Mouse (Mus musculus) hindbrain, postnatal 0 days (tissue): ENCODE measurements at regions not wholly inside any gene's neighbourhood (a gene's known extent, or its start where the extent isn't known, plus 50 kb on each side); places are given as distances from the start of the nearest gene placed in this dataset.

Experiments
- ATAC-seq: fragments of 200-750 bp; cut with Nextera tagmentation; 2 replicates; pipeline ENCODE4 v1.8.0; 2017; ENCODE audit warnings: mild to moderate bottlenecking, moderate TSS enrichment, moderate library complexity
- DNase-seq: peaks from one replicate; pipeline ENCODE4 v3.0.0-alpha.2; 2015; ENCODE audit warnings: low spot score
- H3K27ac ChIP-seq: fragments of 300-500 bp; sonication (generic); 2 replicates; pipeline ENCODE4 v1.5.1; 2014; ENCODE audit warnings: mild to moderate bottlenecking
- H3K27me3 ChIP-seq: fragments of 300-500 bp; sonication (generic); 2 replicates; pipeline ENCODE4 v1.6.1; 2014; ENCODE audit warnings: low read length, mixed read lengths; ENCODE audit not compliant: insufficient read depth
- H3K36me3 ChIP-seq: fragments of 300-500 bp; sonication (generic); 2 replicates; pipeline ENCODE4 v1.6.1; 2014; ENCODE audit warnings: low read length, mixed read lengths; ENCODE audit not compliant: insufficient read depth
- H3K4me1 ChIP-seq: fragments of 300-500 bp; sonication (generic); 2 replicates; pipeline ENCODE4 v1.6.1; 2014; ENCODE audit warnings: antibody characterized with exemption, low read length, mixed read lengths; ENCODE audit not compliant: insufficient read depth
- H3K4me2 ChIP-seq: fragments of 300-500 bp; sonication (generic); 2 replicates; pipeline ENCODE4 v1.6.1; 2014; ENCODE audit warnings: low read depth, mild to moderate bottlenecking, low read length, moderate library complexity, mixed read lengths
- H3K4me3 ChIP-seq: fragments of 300-500 bp; sonication (generic); 2 replicates; pipeline ENCODE4 v1.5.1; 2014; ENCODE audit warnings: low read length
- H3K9ac ChIP-seq: fragments of 300-500 bp; sonication (generic); replicated peaks from 2 replicates; pipeline ENCODE4 v1.6.1; 2014; ENCODE audit warnings: mild to moderate bottlenecking, low read length, moderate library complexity, mixed read lengths
- H3K9me3 ChIP-seq: fragments of 300-500 bp; sonication (generic); 2 replicates; pipeline ENCODE4 v1.6.1; 2016; ENCODE audit warnings: low read length, mixed read lengths
- CTCF ChIP-seq: IDR thresholded peaks from 2 replicates; pipeline ENCODE4 v1.5.1; 2016; ENCODE audit warnings: antibody characterized with exemption, control low read depth, low read depth
- WGBS: fragments of 180-500 bp; shearing (Covaris S2); extraction: QIAGEN DNeasy Blood & Tissue Kit; methylation state at CpG from one replicate; pipeline ENCODE4 v1.1.7; 2014; 5-methylcytosine and 5-hydroxymethylcytosine counted together

GRCm38 (mm10) chr19:20310653-20311052, 80.1 kb downstream of the Anxa1 start:
- no peak for TF ChIP-seq CTCF
- ATAC-seq (no peak), DNase-seq (no peak)
- no peaks in the 10 kb centered on the region for H3K4me1 ChIP-seq
- 82% methylated on average over 2 of the region's 2 CpGs for WGBS
- no peak overlapping the region for H3K4me3 ChIP-seq
- no peaks in the 10 kb centered on the region for H3K27me3 ChIP-seq
- no peak overlapping the region for H3K9ac ChIP-seq
- no peaks in the 10 kb centered on the region for H3K36me3 ChIP-seq
- H3K27ac ChIP-seq: no peak overlapping the region
- H3K4me2 ChIP-seq: no peak overlapping the region
- no peaks in the 10 kb centered on the region for H3K9me3 ChIP-seq

GRCm38 (mm10) chr19:20300066-20300651, 90.6 kb downstream of the Anxa1 start:
- Histone ChIP-seq H3K9me3 (no peaks in the 10 kb centered on the region), H3K4me2 (no peak overlapping the region), H3K27ac (no peak overlapping the region), H3K4me3 (no peak overlapping the region), H3K4me1 (no peaks in the 10 kb centered on the region), H3K27me3 (no peaks in the 10 kb centered on the region), H3K36me3 (no peaks in the 10 kb centered on the region), H3K9ac (no peak overlapping the region)
- DNase-seq (peak; percentile 10), ATAC-seq (no peak)
- TF ChIP-seq CTCF: no peak
- WGBS: 26% methylated on average over 2 of the region's 2 CpGs

GRCm38 (mm10) chr19:20298431-20298830, 92.3 kb downstream of the Anxa1 start:
- H3K27me3 ChIP-seq: no peaks in the 10 kb centered on the region
- H3K4me3 ChIP-seq: no peak overlapping the region
- H3K4me2 ChIP-seq: no peak overlapping the region
- no peak overlapping the region for H3K9ac ChIP-seq
- no peaks in the 10 kb centered on the region for H3K36me3 ChIP-seq
- ATAC-seq: no peak
- H3K4me1 ChIP-seq: no peaks in the 10 kb centered on the region
- H3K27ac ChIP-seq: no peak overlapping the region
- no peaks in the 10 kb centered on the region for H3K9me3 ChIP-seq
- no peak for TF ChIP-seq CTCF
- DNase-seq: no peak
- WGBS: 88% methylated on average over 2 of the region's 2 CpGs

- no peak for TF ChIP-seq CTCF
- H3K4me3 ChIP-seq: no peak overlapping the region
- no peak overlapping the region for H3K4me2 ChIP-seq
- no peaks in the 10 kb centered on the region for H3K4me1 ChIP-seq
- H3K36me3 ChIP-seq: no peaks in the 10 kb centered on the region
- no peaks in the 10 kb centered on the region for H3K27me3 ChIP-seq
- H3K9ac ChIP-seq: no peak overlapping the region
- 82% methylated on average over 4 of the region's 4 CpGs for WGBS
- H3K27ac ChIP-seq: no peak overlapping the region
- ATAC-seq (no peak), DNase-seq (no peak)
- no peaks in the 10 kb centered on the region for H3K9me3 ChIP-seq
These were observed 105.6 kb downstream of the Anxa1 start for GRCm38 (mm10) chr19:20285188-20285587.

- no peak for TF ChIP-seq CTCF
- 84% methylated on average over 2 of the region's 2 CpGs for WGBS
- DNase-seq (no peak), ATAC-seq (no peak)
- Histone ChIP-seq H3K4me3 (no peak overlapping the region), H3K27me3 (no peaks in the 10 kb centered on the region), H3K27ac (no peak overlapping the region), H3K9ac (no peak overlapping the region), H3K36me3 (no peaks in the 10 kb centered on the region), H3K4me2 (no peak overlapping the region), H3K9me3 (no peaks in the 10 kb centered on the region), H3K4me1 (no peaks in the 10 kb centered on the region)
These were observed 107.6 kb downstream of the Anxa1 start for GRCm38 (mm10) chr19:20283105-20283504.

- H3K9ac ChIP-seq: no peak overlapping the region
- ATAC-seq: no peak
- H3K9me3 ChIP-seq: no peaks in the 10 kb centered on the region
- no peak overlapping the region for H3K4me3 ChIP-seq
- whole genome bisulfite sequencing: 52% methylated on average over 2 of the region's 2 CpGs
- no peaks in the 10 kb centered on the region for H3K4me1 ChIP-seq
- no peaks in the 10 kb centered on the region for H3K27me3 ChIP-seq
- H3K27ac ChIP-seq: no peak overlapping the region
- no peak for DNase-seq
- no peaks in the 10 kb centered on the region for H3K36me3 ChIP-seq
- H3K4me2 ChIP-seq: no peak overlapping the region
- TF ChIP-seq CTCF: no peak
These were observed 129.2 kb downstream of the Anxa1 start for GRCm38 (mm10) chr19:20261586-20261985.

- no peak overlapping the region for H3K4me3 ChIP-seq
These were observed 138.6 kb downstream of the Anxa1 start for GRCm38 (mm10) chr19:20252151-20252550.

More at GRCm38 (mm10) chr19:20252151-20252550, 138.6 kb downstream of the Anxa1 start:
- ATAC-seq (no peak), DNase-seq (no peak)
- H3K9me3 ChIP-seq: no peaks in the 10 kb centered on the region
- no peak overlapping the region for H3K9ac ChIP-seq
- WGBS: 94% methylated on average over 2 of the region's 2 CpGs
- H3K4me1 ChIP-seq: no peaks in the 10 kb centered on the region
- H3K27ac ChIP-seq: no peak overlapping the region
- no peaks in the 10 kb centered on the region for H3K36me3 ChIP-seq
- no peaks in the 10 kb centered on the region for H3K27me3 ChIP-seq
- H3K4me2 ChIP-seq: no peak overlapping the region
- no peak for TF ChIP-seq CTCF
